Mouse (Mus musculus) forebrain, embryonic 13.5 days (tissue): ENCODE results near the gene Commd1. TPM values are rescaled to one million over a fixed set of nuclear protein-coding genes. Genes with fewer than 3 reads are reported as not detected.

ENCODE experiments used
- ATAC-seq: fragments of 200-750 bp; cut with Nextera tagmentation; 2 replicates; pipeline ENCODE4 v1.8.0; 2017
- H3K27ac ChIP-seq: fragments of 300-500 bp; sonication (generic); 2 replicates; pipeline ENCODE4 v1.5.1; 2015; ENCODE audit warnings: inconsistent platforms, mild to moderate bottlenecking, moderate library complexity
- H3K27me3 ChIP-seq: fragments of 300-500 bp; sonication (generic); 2 replicates; pipeline ENCODE4 v1.6.1; 2015; ENCODE audit warnings: mild to moderate bottlenecking, inconsistent platforms
- H3K36me3 ChIP-seq: fragments of 300-500 bp; sonication (generic); 2 replicates; pipeline ENCODE4 v1.6.1; 2015; ENCODE audit warnings: mild to moderate bottlenecking, inconsistent platforms; ENCODE audit not compliant: poor library complexity, severe bottlenecking
- H3K4me1 ChIP-seq: fragments of 300-500 bp; sonication (generic); 2 replicates; pipeline ENCODE4 v1.6.1; 2015; ENCODE audit warnings: inconsistent platforms
- H3K4me2 ChIP-seq: fragments of 300-500 bp; sonication (generic); 2 replicates; pipeline ENCODE4 v1.6.1; 2015; ENCODE audit warnings: inconsistent platforms, mild to moderate bottlenecking, moderate library complexity
- H3K4me3 ChIP-seq: fragments of 300-500 bp; sonication (generic); 2 replicates; pipeline ENCODE4 v1.5.1; 2015; ENCODE audit warnings: mild to moderate bottlenecking, inconsistent platforms
- H3K9ac ChIP-seq: fragments of 300-500 bp; sonication (generic); 2 replicates; pipeline ENCODE4 v1.6.1; 2015; ENCODE audit warnings: mild to moderate bottlenecking, inconsistent platforms
- H3K9me3 ChIP-seq: fragments of 300-500 bp; sonication (generic); replicated peaks from 2 replicates; pipeline ENCODE4 v1.6.1; 2016; ENCODE audit warnings: inconsistent platforms
- WGBS: fragments of 180-500 bp; shearing (Covaris S2); methylation state at CpG from one replicate; pipeline ENCODE4 v1.1.7; 2015; 5-methylcytosine and 5-hydroxymethylcytosine counted together
- polyA plus RNA-seq: library from polyadenylated mRNA; unstranded; fragments of >200 nt; fragmentation: Nextera tagmentation; extraction: Ambion mirVana; gene quantifications from 2 replicates; pipeline ENCODE4 v1.2.1, GENCODE M21; 2015

The Commd1 gene
- polyA plus RNA-seq, 1 experiment from 2014 or later = 328 TPM

- Histone ChIP-seq H3K36me3 (no peaks in the 10 kb centered on the region), H3K9me3 (no peaks in the 10 kb centered on the region), H3K27ac (no peak overlapping the region), H3K9ac (no peak overlapping the region), H3K27me3 (peaks cover 68% of the 10 kb centered on the region), H3K4me3 (no peak overlapping the region), H3K4me1 (peaks cover 41% of the 10 kb centered on the region), H3K4me2 (no peak overlapping the region)
- no peak for ATAC-seq
- 61% methylated on average over 4 of the region's 4 CpGs for WGBS
Observed at GRCm38 (mm10) chr11:22861315-22861714, 120.9 kb downstream of the Commd1 start.

GRCm38 (mm10) chr11:22860335-22861227 is 121.6 kb downstream of the Commd1 start, which contains the start of gene B3gnt2:
TSS of gene B3gnt2 (minus strand) at chr11:22860961.
- peaks cover 68% of the 10 kb centered on the region for H3K27me3 ChIP-seq

GRCm38 (mm10) chr11:22859633-22860334 is 122.4 kb downstream of the Commd1 start:
- H3K36me3 ChIP-seq = no peaks in the 10 kb centered on the region
- H3K27ac ChIP-seq = no peak overlapping the region
- peak overlapping the region; percentile 66 for H3K9ac ChIP-seq
- under 1% methylated on average over 44 of the region's 55 CpGs for WGBS
- no peaks in the 10 kb centered on the region for H3K9me3 ChIP-seq
- H3K27me3 ChIP-seq = peaks cover 68% of the 10 kb centered on the region
- peaks cover 38% of the 10 kb centered on the region for H3K4me1 ChIP-seq
- peak overlapping the region; percentile 97 for H3K4me2 ChIP-seq
- peak overlapping the region; percentile 71 for H3K4me3 ChIP-seq
- ATAC-seq = peak; percentile 88

More at GRCm38 (mm10) chr11:22860335-22861227, 121.6 kb downstream of the Commd1 start, which contains the start of gene B3gnt2:
- H3K9ac ChIP-seq = peak within 1 kb of the TSS; percentile 66
- H3K36me3 ChIP-seq = no peaks in the 10 kb centered on the region
- H3K4me3 ChIP-seq = peak within 1 kb of the TSS; percentile 71
- no peaks in the 10 kb centered on the region for H3K9me3 ChIP-seq
- ATAC-seq = 0 out of 2 replicates have a peak, but pooled peaks have one; percentile 6
- 5% methylated on average over 41 of the region's 41 CpGs for WGBS
- H3K4me2 ChIP-seq = peak within 1 kb of the TSS; percentile 97
- H3K4me1 ChIP-seq = peaks cover 41% of the 10 kb centered on the region
- no peak within 1 kb of the TSS for H3K27ac ChIP-seq

GRCm38 (mm10) chr11:22859301-22859632 is 122.9 kb downstream of the Commd1 start:
- Histone ChIP-seq H3K27me3 (peaks cover 68% of the 10 kb centered on the region), H3K27ac (no peak overlapping the region), H3K4me2 (peak overlapping the region; percentile 97), H3K9ac (peak overlapping the region; percentile 66), H3K36me3 (no peaks in the 10 kb centered on the region), H3K4me1 (peaks cover 33% of the 10 kb centered on the region), H3K4me3 (peak overlapping the region; percentile 71), H3K9me3 (no peaks in the 10 kb centered on the region)
- ATAC-seq = no peak; the same call in none of the 2 replicates
- WGBS = 2% methylated on average over 8 of the region's 41 CpGs

DNA sequence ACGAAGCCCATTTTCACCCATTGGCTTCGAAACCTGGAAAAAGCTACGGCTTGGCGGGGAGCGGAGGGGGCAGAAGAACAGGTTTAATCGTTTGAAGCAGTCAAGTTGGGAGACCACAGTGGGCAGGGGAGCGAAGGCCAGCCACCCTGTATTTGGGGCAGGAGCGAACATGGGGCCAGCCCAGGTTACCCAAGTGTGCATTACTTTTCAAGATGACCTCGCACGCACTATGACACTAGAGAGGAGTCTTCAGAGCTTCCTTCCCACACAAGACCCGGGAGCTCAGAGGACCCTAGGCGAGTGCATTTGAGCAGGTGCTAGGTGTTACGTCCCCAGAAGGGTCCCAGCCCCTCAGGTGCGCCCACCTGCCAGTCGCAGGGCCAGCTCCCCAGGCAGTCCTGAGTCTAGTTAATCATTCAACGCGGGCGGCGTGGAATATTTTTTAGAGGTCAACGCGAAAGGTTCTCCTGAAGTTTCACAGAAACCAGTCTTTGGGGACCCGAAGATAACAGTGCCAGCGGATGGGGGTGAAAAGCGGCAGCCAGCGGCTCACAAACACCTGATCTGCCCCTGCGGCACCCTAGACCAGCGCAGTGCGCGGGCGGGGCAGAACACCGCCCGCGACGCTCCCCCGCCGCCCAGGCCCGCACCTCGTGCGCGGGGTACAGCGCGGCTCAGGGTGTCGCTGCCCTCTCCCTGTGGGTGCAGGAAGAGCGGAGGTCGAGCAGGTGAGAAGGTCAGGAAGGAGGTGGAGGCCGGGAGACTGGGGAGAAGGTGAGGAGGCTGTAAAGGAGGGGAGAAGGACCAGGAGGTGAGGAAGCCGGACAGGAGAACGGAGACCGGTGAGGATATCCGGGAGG is 123.5 kb downstream of the Commd1 start:
- WGBS = 2% methylated on average over 50 of the region's 50 CpGs

GRCm38 (mm10) chr11:22857705-22858440 is 124.3 kb downstream of the Commd1 start:
- H3K4me2 ChIP-seq = peak overlapping the region; percentile 97
- no peak overlapping the region for H3K27ac ChIP-seq
- H3K9me3 ChIP-seq = no peaks in the 10 kb centered on the region
- H3K4me1 ChIP-seq = peaks cover 23% of the 10 kb centered on the region
- peak overlapping the region; percentile 66; the same call in 1 of the 2 replicates for H3K9ac ChIP-seq
- no peaks in the 10 kb centered on the region for H3K36me3 ChIP-seq
- peak overlapping the region; percentile 71 for H3K4me3 ChIP-seq
- H3K27me3 ChIP-seq = peaks cover 60% of the 10 kb centered on the region
- 14% methylated on average over 25 of the region's 25 CpGs for WGBS
- no peak for ATAC-seq

More for the DNA sequence above, 123.5 kb downstream of the Commd1 start:
- Histone ChIP-seq H3K4me1 (peaks cover 27% of the 10 kb centered on the region), H3K4me2 (peak overlapping the region; percentile 97), H3K36me3 (no peaks in the 10 kb centered on the region), H3K27me3 (peaks cover 67% of the 10 kb centered on the region), H3K9me3 (no peaks in the 10 kb centered on the region), H3K4me3 (peak overlapping the region; percentile 71), H3K9ac (peak overlapping the region; percentile 66), H3K27ac (no peak overlapping the region)
- peak; percentile 56 for ATAC-seq

- Histone ChIP-seq H3K4me3 (no peak overlapping the region), H3K27ac (no peak overlapping the region), H3K36me3 (no peaks in the 10 kb centered on the region), H3K27me3 (peaks cover 56% of the 10 kb centered on the region), H3K9me3 (no peaks in the 10 kb centered on the region), H3K4me1 (peaks cover 23% of the 10 kb centered on the region), H3K9ac (no peak overlapping the region), H3K4me2 (no peak overlapping the region)
- ATAC-seq = no peak
- WGBS = 78% methylated on average over 5 of the region's 5 CpGs
Observed at GRCm38 (mm10) chr11:22857106-22857704, 125.0 kb downstream of the Commd1 start.

DNA sequence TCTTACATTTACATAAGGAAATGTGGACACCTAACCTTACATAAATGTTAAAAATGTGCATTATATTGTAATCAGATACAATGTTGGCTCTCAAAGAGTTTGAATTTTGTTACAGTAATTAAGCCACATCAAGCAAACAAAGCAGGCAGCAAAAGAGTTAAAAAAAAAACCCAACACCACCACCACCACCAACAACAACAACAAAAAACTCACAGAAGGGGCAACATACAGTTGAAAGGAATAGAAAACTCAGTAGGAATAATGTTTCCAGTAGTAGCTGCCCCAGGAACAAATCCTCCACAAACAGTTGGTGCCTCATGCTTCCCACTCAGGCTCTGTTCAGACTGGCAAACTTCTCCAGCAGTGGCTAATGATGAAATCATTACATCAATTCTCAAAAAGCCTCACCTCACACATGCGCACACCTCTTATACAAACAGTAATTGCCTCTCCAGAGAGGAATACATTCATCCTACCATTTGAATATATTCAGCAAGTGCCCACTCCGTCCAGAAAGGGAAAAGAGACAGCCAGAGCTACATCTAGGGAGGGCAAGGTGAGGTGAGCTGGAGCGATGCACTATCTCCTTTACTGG is 125.7 kb downstream of the Commd1 start:
- no peaks in the 10 kb centered on the region for H3K9me3 ChIP-seq
- H3K4me1 ChIP-seq = peaks cover 23% of the 10 kb centered on the region
- no peaks in the 10 kb centered on the region for H3K36me3 ChIP-seq
- H3K27ac ChIP-seq = no peak overlapping the region
- WGBS = 76% methylated on average over 3 of the region's 3 CpGs
- no peak for ATAC-seq
- H3K4me2 ChIP-seq = no peak overlapping the region
- no peak overlapping the region for H3K9ac ChIP-seq
- H3K4me3 ChIP-seq = no peak overlapping the region
- peaks cover 51% of the 10 kb centered on the region for H3K27me3 ChIP-seq

GRCm38 (mm10) chr11:22854571-22854970 is 127.6 kb downstream of the Commd1 start:
- WGBS = 90% methylated on average over 4 of the region's 4 CpGs
- H3K4me1 ChIP-seq = peaks cover 12% of the 10 kb centered on the region

GRCm38 (mm10) chr11:22853477-22854157 is 128.6 kb downstream of the Commd1 start:
- Histone ChIP-seq H3K36me3 (no peaks in the 10 kb centered on the region), H3K4me3 (no peak overlapping the region), H3K9ac (no peak overlapping the region), H3K27ac (no peak overlapping the region), H3K27me3 (peaks cover 23% of the 10 kb centered on the region), H3K4me1 (peaks cover 6% of the 10 kb centered on the region), H3K4me2 (no peak overlapping the region), H3K9me3 (no peaks in the 10 kb centered on the region)
- 39% methylated on average over 2 of the region's 2 CpGs for WGBS
- ATAC-seq = no peak

More at GRCm38 (mm10) chr11:22854571-22854970, 127.6 kb downstream of the Commd1 start:
- no peak for ATAC-seq
- no peaks in the 10 kb centered on the region for H3K9me3 ChIP-seq
- no peak overlapping the region for H3K4me3 ChIP-seq
- no peak overlapping the region for H3K9ac ChIP-seq
- H3K27ac ChIP-seq = no peak overlapping the region
- no peak overlapping the region for H3K4me2 ChIP-seq
- peaks cover 32% of the 10 kb centered on the region for H3K27me3 ChIP-seq
- H3K36me3 ChIP-seq = no peaks in the 10 kb centered on the region
